ENCODE assay signal across 7 mouse cellular contexts in the genomic region with DNA sequence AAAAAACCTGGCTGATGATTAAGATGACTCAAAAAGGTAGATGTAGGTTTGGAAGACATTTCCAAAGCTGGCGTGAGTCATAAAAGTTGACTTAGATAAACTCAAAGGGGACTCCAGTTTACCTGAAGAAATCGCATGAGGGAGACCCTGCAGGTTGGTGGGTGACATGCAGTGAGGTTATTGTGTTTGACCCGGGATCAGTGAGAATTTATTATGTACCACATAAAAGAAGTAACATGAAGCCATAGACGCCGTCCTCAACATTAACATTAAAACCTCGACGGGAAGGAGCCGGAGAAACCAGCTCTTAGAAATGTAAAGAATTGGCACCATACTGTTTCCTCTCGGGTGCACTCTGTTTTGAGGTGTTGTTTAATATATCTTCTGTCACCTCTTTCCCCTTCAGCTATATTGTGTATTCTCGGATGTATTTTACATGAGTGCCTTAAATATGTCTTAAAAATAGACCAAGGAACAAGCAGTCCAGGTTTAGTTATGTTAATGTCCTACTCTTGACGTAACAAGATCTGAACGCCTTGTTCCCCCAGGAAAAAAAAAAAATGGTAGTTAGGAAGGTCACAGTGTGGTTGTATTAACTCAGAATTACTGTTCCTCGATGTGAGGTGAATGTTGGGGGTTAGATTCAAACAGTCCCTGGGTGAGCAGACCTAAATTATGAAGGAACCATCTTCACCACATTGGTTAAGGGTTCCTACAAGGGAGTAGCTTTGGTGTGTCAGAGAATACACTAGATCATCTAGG. TPM values are rescaled to one million over a fixed set of nuclear protein-coding genes. Genes with fewer than 3 reads are reported as not detected.
DNase-seq lines count a peak whose midpoint lies in the region; ATAC-seq and TF ChIP-seq lines count a peak whose summit lies in the region.

No protein-coding gene starts in this region.

- H3K27me3 ChIP-seq in hindbrain, embryonic 12.5 days: no peaks in the 10 kb centered on the region
- no peaks in the 10 kb centered on the region for H3K27me3 ChIP-seq in midbrain, embryonic 16.5 days (ENCODE audit: control insufficient read depth, insufficient read depth, low read depth, low read length)

- H3K9me3 ChIP-seq in hindbrain, embryonic 12.5 days (replicated peaks): no peaks in the 10 kb centered on the region
- no peaks in the 10 kb centered on the region for H3K9me3 ChIP-seq in midbrain, embryonic 16.5 days (replicated peaks; ENCODE audit: control insufficient read depth, low read length, poor library complexity, severe bottlenecking)

- peaks cover 2% of the 10 kb centered on the region; the same call in 1 of the 2 replicates for H3K4me1 ChIP-seq in hindbrain, embryonic 12.5 days
- H3K4me1 ChIP-seq in midbrain, embryonic 16.5 days (ENCODE audit: control insufficient read depth, insufficient read depth, low read length): peaks cover 12% of the 10 kb centered on the region

- H3K4me3 ChIP-seq in left cerebral cortex, adult 2 months: peak overlapping the region; percentile 95
- H3K4me3 ChIP-seq in hindbrain, embryonic 12.5 days: peak overlapping the region; percentile 85
- H3K4me3 ChIP-seq in midbrain, embryonic 16.5 days (ENCODE audit: low read depth, low read length): peak overlapping the region; percentile 91

- DNase-seq in left cerebral cortex, adult 2 months (ENCODE audit: extremely low spot score in 1 of 2, low spot score in 2 of 2): no peak
- no peak for DNase-seq in left cerebral cortex, adult 9 months (ENCODE audit: low spot score in 2 of 2)
- peak; percentile 23 for DNase-seq in c-Kit-positive CD71-positive TER-119-positive erythroid progenitor cells, embryonic 14.5 days (ENCODE audit: low spot score)
- DNase-seq in frontal cortex, adult 2 months (ENCODE audit: extremely low spot score in 1 of 2, low spot score in 1 of 2): no peak

- H3K4me2 ChIP-seq in hindbrain, embryonic 12.5 days (replicated peaks): peak overlapping the region; percentile 75
- H3K4me2 ChIP-seq in midbrain, embryonic 16.5 days (ENCODE audit: low read length): peak overlapping the region; percentile 62

- H3K36me3 ChIP-seq in hindbrain, embryonic 12.5 days: no peaks in the 10 kb centered on the region
- H3K36me3 ChIP-seq in midbrain, embryonic 16.5 days (ENCODE audit: control insufficient read depth, insufficient read depth, low read length): no peaks in the 10 kb centered on the region

- H3K27ac ChIP-seq in left cerebral cortex, adult 2 months: peak overlapping the region; percentile 97; the same call in 1 of the 2 replicates
- no peak overlapping the region for H3K27ac ChIP-seq in hindbrain, embryonic 12.5 days
- H3K27ac ChIP-seq in midbrain, embryonic 16.5 days (ENCODE audit: low read length): peak overlapping the region; percentile 94

- peak overlapping the region; percentile 83 for H3K9ac ChIP-seq in hindbrain, embryonic 12.5 days
- peak overlapping the region; percentile 87 for H3K9ac ChIP-seq in midbrain, embryonic 16.5 days (ENCODE audit: low read depth, low read length)

- intact Hi-C loops in left cerebral cortex, adult 2 months (cut with DNase I): loop anchor here (2.0 kb wide), 2 partner anchors 61 to 117 kb away; partner anchors contain the start of gene 1810037I17Rik

- ATAC-seq in hindbrain, embryonic 12.5 days (ENCODE audit: low FRiP score): no peak
- no peak for ATAC-seq in midbrain, embryonic 16.5 days
- ATAC-seq in megakaryocyte progenitor cell, adult 5-6 weeks (replicated peaks; ENCODE audit: poor library complexity): no peak

- TF ChIP-seq CTCF in left cerebral cortex, adult 2 months (IDR thresholded peaks at IDR 0.05): no peak

- 17% methylated on average over 13 of the region's 13 CpGs for WGBS in hindbrain, embryonic 12.5 days
- WGBS in midbrain, embryonic 16.5 days: 14% methylated on average over 13 of the region's 13 CpGs

RNA-seq across cellular contexts. Expression of gene Usp53, which starts 1.1 kb away (rescaled TPM):
- total RNA-seq in left cerebral cortex, adult 2 months (2021): 10 to 100 TPM; 27.9 to 39.1 TPM
- 6.0 and 6.2 TPM in 2 replicates for polyA plus RNA-seq in hindbrain, embryonic 12.5 days (2016; fragmentation: Nextera tagmentation; extraction: Ambion mirVana)
- polyA plus RNA-seq in midbrain, embryonic 16.5 days (2015; fragmentation: Nextera tagmentation; extraction: Ambion mirVana): 9.4 and 10.8 TPM in 2 replicates
- 11.4 and 13.8 TPM in 2 replicates for polyA plus RNA-seq in frontal cortex, adult 2 months (2012; rRNA removed)
- total RNA-seq in megakaryocyte progenitor cell, adult 5-6 weeks (2015): 5.6 and 6.9 TPM in 2 replicates
- 4.5 and 5.7 TPM in 2 replicates for total RNA-seq in megakaryocyte progenitor cell, adult 5-6 weeks (2017)

RNA-seq across cellular contexts. Expression of gene Myoz2, which starts 49.5 kb away (rescaled TPM):
- total RNA-seq in left cerebral cortex, adult 2 months (2021): not detected
- polyA plus RNA-seq in hindbrain, embryonic 12.5 days (2016; fragmentation: Nextera tagmentation; extraction: Ambion mirVana): 0.36 and 3.5 TPM in 2 replicates
- not detected in 2 replicates for polyA plus RNA-seq in midbrain, embryonic 16.5 days (2015; fragmentation: Nextera tagmentation; extraction: Ambion mirVana)
- polyA plus RNA-seq in frontal cortex, adult 2 months (2012; rRNA removed): 0.12 and 0.19 TPM in 2 replicates
- total RNA-seq in megakaryocyte progenitor cell, adult 5-6 weeks (2015): not detected in 2 replicates
- not detected in 2 replicates for total RNA-seq in megakaryocyte progenitor cell, adult 5-6 weeks (2017)
